Mouse (Mus musculus): ENCODE data around the gene Rnf113a2.

- TF ChIP-seq CTCF (IDR thresholded peaks at IDR 0.05; ENCODE audit: borderline replicate concordance, extremely low read depth, insufficient read depth, insufficient read length) (no peak), POLR2A (IDR thresholded peaks at IDR 0.05; ENCODE audit: borderline replicate concordance, extremely low read depth, insufficient read depth, insufficient read length, poor library complexity, severe bottlenecking) (no peak)
Measured at GRCm38 (mm10) chr12:84447386-84447785, 30.4 kb downstream of the Rnf113a2 start.
